Mouse (Mus musculus) embryo, embryonic 10.5 days (tissue): ENCODE data around the gene Zcchc24.
"Not testable (repeated sequence)": the region's sequence is repeated elsewhere in the genome, so short reads cannot be mapped to it uniquely, and the experiment has no call there.

Source experiments
- DNase-seq: peaks from one replicate; pipeline ENCODE4 v3.0.0-alpha.2; 2015; ENCODE audit warnings: low spot score

The Zcchc24 gene

GRCm38 (mm10) chr14:25768915-25769625, at the start of gene Zcchc24:
Gene Zcchc24, minus strand, starts transcription at chr14:25769039.
- DNase-seq: peak; percentile 98

DNA sequence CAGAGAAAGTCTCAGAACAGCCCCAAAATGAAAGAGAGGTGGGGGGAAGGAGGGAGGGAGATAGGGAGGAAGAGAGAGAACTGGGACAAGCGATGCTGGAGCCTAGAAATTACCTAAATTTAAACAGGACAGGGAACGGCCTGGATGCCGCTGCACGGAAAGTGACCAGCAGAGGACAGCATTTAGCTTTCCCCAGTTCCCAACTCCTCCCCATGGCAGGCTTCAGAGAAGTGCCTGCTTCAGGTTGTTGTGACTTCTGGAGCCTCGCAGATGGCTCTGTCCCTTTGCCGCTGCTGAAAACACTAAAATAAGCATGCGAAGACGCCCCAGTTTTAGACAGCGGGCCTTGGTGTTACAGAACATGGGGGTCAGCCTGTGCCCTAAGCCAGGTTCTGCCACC, 47.6 kb upstream of the Zcchc24 start:
- DNase-seq: peak; percentile 86

GRCm38 (mm10) chr14:25814140-25814539, 45.3 kb upstream of the Zcchc24 start:
- no peak for DNase-seq

GRCm38 (mm10) chr14:25811026-25811425, 42.2 kb upstream of the Zcchc24 start:
- DNase-seq: not testable (repeated sequence)

DNA sequence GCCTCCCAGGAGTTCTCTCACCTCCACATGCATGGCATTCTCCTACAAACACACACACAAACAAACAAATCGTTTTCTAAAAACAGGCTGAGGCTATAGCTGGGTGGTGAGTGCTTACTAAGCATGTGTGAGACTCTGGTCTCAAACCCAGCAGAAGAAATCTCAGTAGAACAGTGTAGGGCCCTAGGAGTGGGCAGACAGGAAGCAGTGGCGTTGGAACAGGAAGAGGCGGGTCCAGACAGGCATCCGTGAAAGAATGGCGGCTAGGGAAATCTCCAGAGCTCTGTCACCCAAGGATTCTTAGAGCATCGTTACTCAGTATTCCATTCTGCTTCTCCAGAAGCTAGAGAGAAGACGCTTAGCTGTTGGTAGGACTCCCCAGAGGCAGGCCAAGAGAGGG, 37.7 kb upstream of the Zcchc24 start:
- no peak for DNase-seq

DNA sequence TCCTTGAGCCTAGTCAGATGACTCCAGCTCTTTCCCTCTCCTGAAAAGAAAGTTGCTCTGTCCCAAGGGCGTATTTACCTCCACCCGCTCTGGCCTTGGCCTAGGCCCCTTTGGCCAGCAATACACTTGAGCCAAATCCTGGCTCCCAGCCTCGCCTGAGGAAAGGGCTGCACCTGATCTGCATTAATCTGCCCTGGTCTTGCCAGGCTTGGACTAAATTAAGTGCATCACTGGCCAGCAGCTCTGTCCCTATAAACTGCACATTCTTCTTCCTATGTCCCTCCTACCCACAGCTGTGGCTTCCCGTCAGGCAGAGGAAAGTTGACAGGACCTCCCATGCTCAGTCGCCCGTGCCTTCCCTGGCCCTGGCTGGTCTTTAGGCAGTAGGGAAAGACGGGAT, 37.0 kb upstream of the Zcchc24 start:
- no peak for DNase-seq

DNA sequence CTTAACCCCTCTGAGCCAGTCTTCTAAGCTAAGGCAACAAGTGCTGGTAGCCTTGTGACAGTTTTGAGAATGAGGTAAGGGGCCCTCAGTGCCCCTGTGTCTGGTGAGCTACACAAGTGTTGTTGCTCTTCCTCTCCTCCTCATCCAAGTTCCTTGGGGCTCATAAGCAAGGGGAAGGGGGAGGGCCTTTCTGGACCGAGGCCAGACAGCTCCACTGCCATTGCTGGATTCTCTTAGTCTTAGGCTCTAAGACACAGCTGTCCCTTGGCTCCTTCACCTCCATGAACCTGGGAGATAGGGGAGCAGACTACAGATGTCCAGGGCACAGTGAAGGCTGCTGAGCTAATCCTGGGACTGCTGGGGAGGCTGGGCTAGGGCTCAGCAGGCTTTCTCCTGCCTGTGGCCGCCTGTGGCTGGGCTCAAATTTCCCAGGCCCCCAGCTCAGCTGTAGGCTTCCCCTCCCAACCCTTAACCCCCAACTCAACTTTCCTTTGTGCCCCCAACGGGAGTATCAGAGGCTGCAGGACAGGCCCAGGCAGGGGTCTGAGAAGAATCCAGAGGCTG, 34.5 kb upstream of the Zcchc24 start:
- no peak for DNase-seq

GRCm38 (mm10) chr14:25802511-25802910, 33.7 kb upstream of the Zcchc24 start:
- no peak for DNase-seq

DNA sequence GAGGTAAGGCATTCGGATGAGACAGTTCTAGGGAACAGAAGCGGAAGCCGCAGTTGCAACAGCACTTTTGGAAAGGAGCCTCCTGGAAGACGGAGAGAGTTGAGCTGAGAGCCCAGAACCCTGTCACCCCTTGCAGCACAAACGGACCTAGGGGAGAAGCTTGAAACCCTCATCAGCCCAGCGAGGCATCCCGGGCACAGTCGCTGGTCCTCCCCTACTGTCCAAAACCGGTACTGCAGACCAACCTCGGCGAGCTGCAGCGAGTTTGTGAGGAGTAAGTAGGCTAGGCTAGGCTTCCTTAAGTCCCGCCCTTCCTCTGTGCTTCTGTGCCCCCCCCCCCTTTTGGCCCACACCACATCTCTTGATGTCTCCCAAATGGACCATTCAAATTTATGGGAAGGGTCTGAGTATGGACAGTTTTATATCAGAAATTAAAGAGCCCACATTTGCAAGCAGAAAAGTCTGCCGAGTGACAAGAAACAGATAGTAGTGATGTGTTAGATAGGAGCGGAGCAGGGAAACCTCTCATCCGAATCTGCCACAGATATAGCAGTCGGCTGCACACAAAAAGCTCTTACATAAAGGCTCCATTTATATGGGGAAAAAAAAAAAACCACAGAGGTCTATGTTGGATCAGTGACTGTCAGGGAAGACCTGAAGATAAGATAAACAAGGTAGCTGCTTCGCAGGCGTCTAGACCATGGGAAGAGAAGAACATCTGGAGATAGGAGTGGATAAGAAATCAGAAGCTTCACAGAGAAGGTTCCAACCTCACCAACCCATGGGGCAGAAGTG, 31.5 kb upstream of the Zcchc24 start:
- DNase-seq: peak; percentile 88

- peak; percentile 74 for DNase-seq
Observed at GRCm38 (mm10) chr14:25796619-25797018, 27.8 kb upstream of the Zcchc24 start.

- peak; percentile 72 for DNase-seq
Observed at GRCm38 (mm10) chr14:25795561-25796174, 26.8 kb upstream of the Zcchc24 start.

DNA sequence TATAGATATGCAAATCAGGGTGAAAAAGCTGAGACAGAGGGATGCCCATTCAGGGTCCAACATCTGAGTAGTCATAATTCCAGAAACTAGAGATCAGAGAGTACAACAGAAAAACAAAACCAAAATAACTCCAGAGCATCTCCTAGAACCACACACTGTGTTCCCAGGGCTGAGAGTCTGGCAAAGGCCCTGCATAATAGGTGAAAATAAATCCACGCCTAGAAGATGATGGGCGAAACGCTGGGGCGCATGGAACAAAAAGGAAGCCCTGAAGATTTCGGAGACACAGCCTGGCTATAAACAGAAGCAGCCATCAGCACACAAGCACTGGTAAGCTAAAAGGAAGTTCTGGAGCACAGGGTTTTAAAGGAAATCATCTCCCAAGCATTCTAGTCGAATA, 26.2 kb upstream of the Zcchc24 start:
- no peak for DNase-seq

DNA sequence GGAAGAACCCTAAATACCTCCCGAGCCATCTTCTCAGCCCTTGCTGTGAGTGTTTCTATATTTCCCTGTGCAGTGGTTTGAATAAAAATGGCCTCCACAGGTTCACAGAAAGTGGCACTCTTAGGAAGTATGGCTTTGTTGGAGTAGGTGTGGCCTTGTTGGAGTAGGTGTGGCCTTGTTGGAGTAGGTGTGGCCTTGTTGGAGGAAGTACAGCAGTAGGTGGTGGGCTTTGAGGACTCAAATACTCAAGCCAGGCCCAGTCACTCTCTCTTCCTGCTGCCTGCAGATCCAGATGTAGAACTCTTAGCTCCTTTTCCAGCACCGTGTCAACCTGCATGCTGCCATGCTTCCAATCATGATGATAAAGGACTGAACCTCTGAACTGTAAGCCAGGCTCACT, 25.5 kb upstream of the Zcchc24 start:
- DNase-seq: no peak

GRCm38 (mm10) chr14:25790768-25791302, 22.0 kb upstream of the Zcchc24 start:
- no peak for DNase-seq

GRCm38 (mm10) chr14:25789946-25790345, 21.1 kb upstream of the Zcchc24 start:
- no peak for DNase-seq

DNA sequence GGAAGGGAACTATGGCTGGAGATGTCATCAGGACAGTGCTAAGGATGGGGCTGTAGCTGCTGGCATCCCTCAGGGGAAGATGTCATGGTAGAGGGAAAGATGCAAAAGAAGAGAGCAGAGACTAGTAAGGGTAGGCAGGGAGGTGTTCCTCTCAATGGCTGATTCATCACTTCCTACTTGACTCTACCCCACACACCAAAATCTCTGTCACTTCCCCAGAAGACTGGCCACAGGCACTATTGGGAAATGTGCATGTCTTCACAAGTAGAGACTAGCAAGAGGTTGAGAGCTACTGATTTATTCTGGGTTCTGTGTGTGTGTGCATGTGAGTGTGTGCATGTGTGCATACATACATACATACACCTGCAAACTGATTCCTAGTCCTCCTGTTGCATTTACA, 20.4 kb upstream of the Zcchc24 start:
- no peak for DNase-seq

- DNase-seq: no peak
Observed at GRCm38 (mm10) chr14:25788201-25788600, 19.4 kb upstream of the Zcchc24 start.

DNA sequence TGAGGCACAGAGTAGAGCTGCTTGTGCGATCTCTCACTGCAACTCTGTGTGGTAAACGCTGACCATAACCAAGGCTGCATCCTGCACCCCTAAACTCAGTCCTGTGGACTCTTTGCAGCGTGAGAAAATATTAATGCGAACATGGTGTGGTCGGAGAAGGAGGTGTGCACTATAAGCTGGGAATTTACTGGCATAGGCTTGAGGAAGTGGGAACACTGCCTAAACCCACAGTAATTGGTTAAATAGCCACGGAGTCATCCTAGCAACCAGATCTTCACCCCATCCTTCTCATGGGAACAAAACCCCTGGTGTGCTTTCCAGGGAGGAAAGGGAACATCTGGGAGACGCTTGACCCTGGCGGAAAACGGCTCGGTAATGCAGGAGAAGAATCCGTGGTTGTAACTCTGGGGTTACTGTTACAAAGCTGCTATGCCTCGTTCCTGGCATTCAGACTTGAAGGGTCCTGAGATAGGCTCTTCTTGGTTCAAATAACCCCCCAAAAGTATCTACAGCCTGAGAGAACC, 18.6 kb upstream of the Zcchc24 start:
- DNase-seq: no peak

DNA sequence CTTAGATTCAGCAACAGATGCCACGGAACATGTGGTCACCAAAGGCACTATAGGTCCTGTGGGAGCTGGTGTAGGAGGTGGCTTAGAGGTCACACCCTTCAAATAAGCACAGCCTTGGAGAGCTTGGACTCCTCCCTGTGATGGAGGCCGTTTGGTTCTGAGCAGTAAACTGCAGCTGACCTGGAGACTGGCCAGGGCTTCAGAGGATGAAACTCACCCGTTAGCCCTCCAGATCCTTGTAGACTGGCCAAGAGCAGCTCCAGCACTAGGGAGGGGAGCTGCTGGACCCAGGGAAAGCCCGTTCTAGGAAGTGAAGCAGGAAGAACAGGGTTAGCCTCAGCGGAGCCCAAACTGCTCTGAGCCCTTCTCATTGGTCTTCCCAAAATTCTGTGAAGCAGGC, 18.1 kb upstream of the Zcchc24 start:
- no peak for DNase-seq

DNA sequence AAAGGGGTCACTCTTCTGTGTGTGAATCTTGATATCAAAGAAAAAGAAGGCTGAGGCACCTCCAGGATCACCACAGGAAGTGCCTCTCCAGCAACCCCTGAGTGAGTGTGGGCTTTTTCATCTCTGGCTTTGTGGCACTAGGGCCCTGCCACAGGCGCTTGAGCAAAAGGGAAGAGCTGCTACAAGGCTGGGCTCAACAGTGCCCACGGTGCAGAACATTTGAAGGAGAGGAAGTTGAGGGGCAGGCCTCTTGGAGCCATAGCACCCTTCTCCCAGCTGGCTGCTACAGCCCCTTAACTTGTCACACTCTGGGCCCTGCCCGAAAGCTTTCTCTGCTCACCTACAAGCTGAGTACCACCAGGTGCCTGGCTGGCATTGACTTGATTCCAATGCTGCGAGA, 16.4 kb upstream of the Zcchc24 start:
- DNase-seq: no peak

GRCm38 (mm10) chr14:25783220-25783619, 14.4 kb upstream of the Zcchc24 start:
- no peak for DNase-seq

DNA sequence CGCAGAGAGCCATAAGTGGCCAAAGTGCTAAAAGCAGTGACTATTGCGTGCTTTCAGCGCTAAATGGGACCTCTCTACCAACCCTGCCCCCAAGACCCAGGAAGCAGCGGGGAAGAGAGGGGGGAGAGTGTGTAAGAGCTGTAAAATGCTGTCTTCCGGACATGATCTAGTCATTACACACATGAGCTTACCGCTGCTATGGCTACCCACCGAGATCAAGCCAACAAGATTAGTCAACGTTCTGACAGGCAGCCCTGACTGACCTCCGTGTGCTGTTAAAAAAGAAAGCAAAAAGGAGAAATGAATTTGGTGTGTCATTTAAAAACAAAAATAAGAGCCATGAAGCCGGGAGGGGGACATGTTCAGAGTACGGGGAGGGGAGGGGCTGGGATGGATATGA, 11.8 kb upstream of the Zcchc24 start:
- no peak for DNase-seq
